Mouse (Mus musculus): ENCODE data around the gene Gm19426.
"Not testable (repeated sequence)": the region's sequence is repeated elsewhere in the genome, so short reads cannot be mapped to it uniquely, and the experiment has no call there.

Gm19426 gene

GRCm38 (mm10) chr2:84750115-84750514, 6.7 kb upstream of the Gm19426 start:
- DNase-seq (ENCODE audit: low spot score), result no peak

GRCm38 (mm10) chr2:84744126-84744525, 671 bp upstream of the Gm19426 start:
- no peak for DNase-seq (ENCODE audit: low spot score)

GRCm38 (mm10) chr2:84742451-84743283, 788 bp downstream of the Gm19426 start:
- DNase-seq (ENCODE audit: low spot score), result no peak

- no peak for DNase-seq (ENCODE audit: low spot score)
These were observed 1.5 kb downstream of the Gm19426 start for GRCm38 (mm10) chr2:84741841-84742450.

- DNase-seq (ENCODE audit: low spot score), result no peak
These were observed 2.7 kb downstream of the Gm19426 start for GRCm38 (mm10) chr2:84740608-84741333.

GRCm38 (mm10) chr2:84738271-84738911, 5.1 kb downstream of the Gm19426 start:
- no peak for DNase-seq (ENCODE audit: low spot score)

- DNase-seq (ENCODE audit: low spot score), result no peak
These were observed 6.0 kb downstream of the Gm19426 start for GRCm38 (mm10) chr2:84737451-84737925.

- no peak for DNase-seq (ENCODE audit: low spot score)
These were observed 6.9 kb downstream of the Gm19426 start for GRCm38 (mm10) chr2:84736312-84737161.

GRCm38 (mm10) chr2:84735346-84735920, 8.0 kb downstream of the Gm19426 start:
- DNase-seq (ENCODE audit: low spot score), result no peak

- no peak for DNase-seq (ENCODE audit: low spot score)
These were observed 8.5 kb downstream of the Gm19426 start for GRCm38 (mm10) chr2:84734919-84735318.

GRCm38 (mm10) chr2:84734351-84734864, 9.0 kb downstream of the Gm19426 start:
- DNase-seq (ENCODE audit: low spot score), result no peak

GRCm38 (mm10) chr2:84733579-84734300, 9.7 kb downstream of the Gm19426 start, which contains the start of gene Ypel4:
Gene Ypel4, plus strand, starts transcription at chr2:84734058.
- no peak for DNase-seq (ENCODE audit: low spot score)

GRCm38 (mm10) chr2:84732394-84732793, 11.1 kb downstream of the Gm19426 start:
- DNase-seq (ENCODE audit: low spot score), result no peak

- no peak for DNase-seq (ENCODE audit: low spot score)
These were observed 12.2 kb downstream of the Gm19426 start for GRCm38 (mm10) chr2:84731206-84731605.

- not testable (repeated sequence) for DNase-seq (ENCODE audit: low spot score)
These were observed 15.3 kb downstream of the Gm19426 start for GRCm38 (mm10) chr2:84728191-84728590.

- DNase-seq (ENCODE audit: low spot score), result peak; percentile 90
These were observed 16.1 kb downstream of the Gm19426 start, which contains the start of gene Clp1 for GRCm38 (mm10) chr2:84727172-84727858. Gene Clp1, minus strand, starts transcription at chr2:84727350.

- no peak for DNase-seq (ENCODE audit: low spot score)
These were observed 16.7 kb downstream of the Gm19426 start for GRCm38 (mm10) chr2:84726716-84727115.

GRCm38 (mm10) chr2:84725770-84726169, 17.7 kb downstream of the Gm19426 start:
- DNase-seq (ENCODE audit: low spot score), result no peak

GRCm38 (mm10) chr2:84723856-84724255, 19.6 kb downstream of the Gm19426 start:
- no peak for DNase-seq (ENCODE audit: low spot score)

All from ovary, postnatal 14 days (tissue).